Mouse (Mus musculus) small intestine, adult 2 months (tissue): ENCODE measurements around the gene Pde4d.

Source experiments
- CTCF ChIP-seq: fragments of 200-500 bp; IDR thresholded peaks from 2 replicates; pipeline ENCODE4 v1.5.1; 2012; ENCODE audit warnings: low read depth, mild to moderate bottlenecking, control low read depth, inconsistent platforms, low read length, moderate library complexity, mixed read lengths; ENCODE audit not compliant: insufficient replicate concordance, insufficient read length; ENCODE audit errors: extremely low read depth
- POLR2A ChIP-seq: fragments of 200-500 bp; IDR thresholded peaks from 2 replicates; pipeline ENCODE4 v1.6.1; 2012; ENCODE audit warnings: low read depth, mild to moderate bottlenecking, control low read depth, inconsistent platforms, low read length, moderate library complexity

DNA sequence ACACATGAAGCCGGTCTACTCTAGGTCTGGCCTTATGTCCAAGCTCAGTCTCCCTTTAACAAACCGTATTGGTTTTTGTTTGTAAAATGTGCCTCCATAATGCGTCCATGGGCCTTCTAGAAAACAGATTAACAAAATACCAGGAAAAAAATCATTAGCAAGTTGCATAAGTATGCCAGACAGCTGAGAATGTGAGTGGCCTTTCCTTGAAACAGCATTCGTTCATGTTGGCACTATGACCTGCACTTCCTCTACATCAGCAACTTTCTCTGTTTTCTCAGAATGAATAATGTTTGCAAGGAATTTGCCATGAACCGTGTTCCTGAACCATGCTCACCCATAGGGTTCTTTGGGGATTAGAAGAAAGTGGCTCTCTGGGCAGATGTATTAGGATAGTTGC, 998.4 kb downstream of the Pde4d start:
- no peak for TF ChIP-seq POLR2A
- TF ChIP-seq CTCF = no peak
